Mouse (Mus musculus): ENCODE measurements around the gene Ksr2.

Ksr2 gene

GRCm38 (mm10) chr5:117413507-117414501 is at the start of gene Ksr2:
Gene Ksr2 (plus strand): TSS chr5:117414000.
- WGBS, result 1% methylated on average over 87 of the region's 89 CpGs

GRCm38 (mm10) chr5:117364821-117365220 is 49.0 kb upstream of the Ksr2 start:
- 57% methylated on average over 3 of the region's 3 CpGs for WGBS

GRCm38 (mm10) chr5:117365904-117366561 is 47.8 kb upstream of the Ksr2 start:
- WGBS, result 86% methylated on average over 13 of the region's 13 CpGs

- 75% methylated on average over 8 of the region's 8 CpGs for WGBS
Observed at GRCm38 (mm10) chr5:117367206-117367605, 46.6 kb upstream of the Ksr2 start.

- 58% methylated on average over 10 of the region's 10 CpGs for WGBS
Observed at GRCm38 (mm10) chr5:117370592-117370991, 43.2 kb upstream of the Ksr2 start.

GRCm38 (mm10) chr5:117373418-117373817 is 40.4 kb upstream of the Ksr2 start:
- WGBS, result 90% methylated on average over 9 of the region's 9 CpGs

GRCm38 (mm10) chr5:117374372-117375049 is 39.3 kb upstream of the Ksr2 start:
- 55% methylated on average over 7 of the region's 7 CpGs for WGBS

- 44% methylated on average over 11 of the region's 11 CpGs for WGBS
Observed at GRCm38 (mm10) chr5:117376331-117376761, 37.5 kb upstream of the Ksr2 start.

- WGBS, result 74% methylated on average over 14 of the region's 14 CpGs
Observed at GRCm38 (mm10) chr5:117377731-117378130, 36.1 kb upstream of the Ksr2 start.

GRCm38 (mm10) chr5:117380199-117380598 is 33.6 kb upstream of the Ksr2 start:
- 78% methylated on average over 4 of the region's 4 CpGs for WGBS

- WGBS, result 76% methylated on average over 7 of the region's 7 CpGs
Observed at GRCm38 (mm10) chr5:117381785-117382184, 32.0 kb upstream of the Ksr2 start.

GRCm38 (mm10) chr5:117383198-117383597 is 30.6 kb upstream of the Ksr2 start:
- 78% methylated on average over 12 of the region's 12 CpGs for WGBS

- 5% methylated on average over 16 of the region's 16 CpGs for WGBS
Observed at GRCm38 (mm10) chr5:117388296-117388751, 25.5 kb upstream of the Ksr2 start.

GRCm38 (mm10) chr5:117388877-117389276 is 24.9 kb upstream of the Ksr2 start, which contains the start of gene Rfc5:
Gene Rfc5 (minus strand): TSS chr5:117389047.
- under 1% methylated on average over 40 of the region's 44 CpGs for WGBS

GRCm38 (mm10) chr5:117390895-117391294 is 22.9 kb upstream of the Ksr2 start:
- WGBS, result 96% methylated on average over 1 of the region's 1 CpGs

GRCm38 (mm10) chr5:117395834-117396233 is 18.0 kb upstream of the Ksr2 start:
- WGBS, result 87% methylated on average over 5 of the region's 5 CpGs

GRCm38 (mm10) chr5:117396596-117397014 is 17.2 kb upstream of the Ksr2 start:
- WGBS, result 66% methylated on average over 6 of the region's 6 CpGs

GRCm38 (mm10) chr5:117397371-117397770 is 16.4 kb upstream of the Ksr2 start:
- 90% methylated on average over 6 of the region's 6 CpGs for WGBS

GRCm38 (mm10) chr5:117398007-117398550 is 15.7 kb upstream of the Ksr2 start:
- 50% methylated on average over 4 of the region's 5 CpGs for WGBS

- 83% methylated on average over 9 of the region's 9 CpGs for WGBS
Observed at GRCm38 (mm10) chr5:117399281-117399680, 14.5 kb upstream of the Ksr2 start.

GRCm38 (mm10) chr5:117403609-117404008 is 10.2 kb upstream of the Ksr2 start:
- 87% methylated on average over 8 of the region's 8 CpGs for WGBS

GRCm38 (mm10) chr5:117404671-117405070 is 9.1 kb upstream of the Ksr2 start:
- WGBS, result 93% methylated on average over 2 of the region's 2 CpGs

All from cerebral cortex, adult 2 months (tissue).